Mouse (Mus musculus) induced T-regulatory cell, adult 2 months (primary cell): ENCODE data around the gene Als2cr12.
"Not testable (repeated sequence)": the region's sequence is repeated elsewhere in the genome, so short reads cannot be mapped to it uniquely, and the experiment has no call there.

Experiments used
- DNase-seq: peaks from one replicate; pipeline ENCODE4 v3.0.0-alpha.2; 2012; ENCODE audit warnings: low read depth

Gene Als2cr12

GRCm38 (mm10) chr1:58613786-58614185, 82.0 kb downstream of the Als2cr12 start:
- DNase-seq: peak; percentile 37

DNA sequence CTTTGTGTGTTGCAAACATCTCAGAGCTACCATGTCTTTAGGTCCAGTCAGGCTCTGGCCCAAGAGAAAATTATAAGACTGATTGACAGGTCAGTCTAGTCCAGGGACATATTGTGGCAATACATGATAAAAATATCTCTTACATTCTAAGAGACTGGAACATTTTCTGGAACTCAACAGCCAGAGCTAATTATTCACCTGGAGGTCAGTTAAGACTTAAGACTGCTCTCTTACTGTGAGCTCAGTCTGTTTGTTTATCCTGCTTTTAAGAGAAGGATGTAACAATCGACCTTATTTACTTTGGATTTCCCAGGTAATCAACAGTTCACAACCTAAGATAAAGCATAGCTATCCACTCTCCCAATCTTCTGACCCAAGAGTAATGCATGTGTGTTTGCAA, 85.2 kb downstream of the Als2cr12 start:
- DNase-seq: no peak

DNA sequence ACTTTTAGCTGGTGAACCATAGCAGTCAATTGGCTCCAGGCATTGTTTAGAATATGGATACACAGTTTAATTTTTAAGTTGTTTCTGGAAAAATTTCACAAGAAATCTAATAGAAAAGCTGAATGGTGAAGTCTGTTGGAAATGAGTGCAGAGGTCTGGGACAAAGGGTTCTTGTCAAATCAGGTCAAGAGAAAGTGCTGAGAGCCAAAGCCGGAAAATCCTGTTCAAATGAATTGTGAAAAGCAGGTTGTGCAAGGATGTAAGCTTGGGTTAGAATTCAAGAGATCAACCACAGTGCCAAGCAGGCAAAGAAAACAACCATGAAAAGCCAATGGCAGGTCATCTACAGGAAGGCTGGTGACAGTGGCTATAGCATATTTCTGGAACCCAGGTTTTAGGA, 85.6 kb downstream of the Als2cr12 start:
- DNase-seq: no peak

- not testable (repeated sequence) for DNase-seq
Measured at GRCm38 (mm10) chr1:58609591-58609990, 86.2 kb downstream of the Als2cr12 start.

DNA sequence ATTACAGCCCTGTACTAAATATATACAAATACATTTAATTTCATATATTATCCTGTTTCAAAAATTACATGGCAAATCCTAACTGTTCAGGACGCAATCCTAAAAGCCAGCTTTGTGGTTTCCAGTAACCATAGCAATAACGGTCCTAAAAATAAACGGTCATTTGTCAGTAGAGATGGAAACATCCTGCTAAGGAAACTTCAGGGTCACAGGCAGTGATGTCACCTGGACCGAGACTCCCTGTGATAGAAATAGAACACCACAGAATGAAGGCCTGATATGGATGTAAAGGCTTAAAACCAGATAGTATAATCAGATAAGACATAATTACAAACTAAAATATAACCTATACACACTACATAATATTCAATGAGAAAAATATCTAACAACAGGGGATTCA, 92.1 kb downstream of the Als2cr12 start:
- no peak for DNase-seq

- no peak for DNase-seq
Measured at GRCm38 (mm10) chr1:58602681-58603080, 93.1 kb downstream of the Als2cr12 start.
